Mouse (Mus musculus): ENCODE measurements around the gene Ccdc187. TPM values are rescaled to one million over a fixed set of nuclear protein-coding genes. Genes with fewer than 3 reads are reported as not detected.

Gene Ccdc187
- polyA plus RNA-seq, 1 experiment = not detected

GRCm38 (mm10) chr2:26237290-26237782, 57.0 kb downstream of the Ccdc187 start, which contains the start of gene Qsox2:
Gene Qsox2 (minus strand): TSS chr2:26237525.
- no peak for TF ChIP-seq POLR2A (IDR thresholded peaks at IDR 0.05; ENCODE audit: low read depth, low read length)
- TF ChIP-seq CTCF (IDR thresholded peaks at IDR 0.05; ENCODE audit: extremely low read depth, insufficient read depth, insufficient read length, insufficient replicate concordance) = no peak
- peak; percentile 68 to 81 for DNase-seq (ENCODE audit: low read depth in 1 of 2, low spot score in 2 of 2)
- H3K4me3 ChIP-seq (ENCODE audit: extremely low read depth, insufficient read depth, insufficient read length) = peak within 1 kb of the TSS; percentile 81
- no peaks in the 10 kb centered on the region for H3K36me3 ChIP-seq (ENCODE audit: control insufficient read depth, insufficient read depth, low read length)
- H3K27me3 ChIP-seq (ENCODE audit: control insufficient read depth, insufficient read depth, low read length) = no peaks in the 10 kb centered on the region
- WGBS = under 1% methylated on average over 36 of the region's 36 CpGs
- no peak within 1 kb of the TSS for H3K27ac ChIP-seq (ENCODE audit: insufficient read depth, low read length)
- peaks cover 3% of the 10 kb centered on the region; the same call in 1 of the 2 replicates for H3K4me1 ChIP-seq (ENCODE audit: control insufficient read depth, insufficient read depth, insufficient read length)

- Histone ChIP-seq H3K4me3 (ENCODE audit: extremely low read depth, insufficient read depth, insufficient read length) (peak overlapping the region; percentile 81), H3K27me3 (ENCODE audit: control insufficient read depth, insufficient read depth, low read length) (no peaks in the 10 kb centered on the region), H3K27ac (ENCODE audit: insufficient read depth, low read length) (no peak overlapping the region), H3K4me1 (ENCODE audit: control insufficient read depth, insufficient read depth, insufficient read length) (peaks cover 3% of the 10 kb centered on the region; the same call in 1 of the 2 replicates), H3K36me3 (ENCODE audit: control insufficient read depth, insufficient read depth, low read length) (no peaks in the 10 kb centered on the region)
- no peak for DNase-seq (ENCODE audit: low read depth in 1 of 2, low spot score in 2 of 2)
- under 1% methylated on average over 47 of the region's 51 CpGs for WGBS
- no peak for TF ChIP-seq CTCF (IDR thresholded peaks at IDR 0.05; ENCODE audit: extremely low read depth, insufficient read depth, insufficient read length, insufficient replicate concordance)
- no peak for TF ChIP-seq POLR2A (IDR thresholded peaks at IDR 0.05; ENCODE audit: low read depth, low read length)
Measured at GRCm38 (mm10) chr2:26236681-26237289, 57.6 kb downstream of the Ccdc187 start.

GRCm38 (mm10) chr2:26234771-26235170, 59.6 kb downstream of the Ccdc187 start:
- TF ChIP-seq CTCF (IDR thresholded peaks at IDR 0.05; ENCODE audit: extremely low read depth, insufficient read depth, insufficient read length, insufficient replicate concordance) (no peak), POLR2A (IDR thresholded peaks at IDR 0.05; ENCODE audit: low read depth, low read length) (no peak)
- H3K36me3 ChIP-seq (ENCODE audit: control insufficient read depth, insufficient read depth, low read length) = no peaks in the 10 kb centered on the region
- 66% methylated on average over 2 of the region's 2 CpGs for WGBS
- H3K4me1 ChIP-seq (ENCODE audit: control insufficient read depth, insufficient read depth, insufficient read length) = peaks cover 3% of the 10 kb centered on the region; the same call in 1 of the 2 replicates
- no peak overlapping the region for H3K27ac ChIP-seq (ENCODE audit: insufficient read depth, low read length)
- H3K27me3 ChIP-seq (ENCODE audit: control insufficient read depth, insufficient read depth, low read length) = no peaks in the 10 kb centered on the region
- no peak for DNase-seq (ENCODE audit: low read depth in 1 of 2, low spot score in 2 of 2)
- no peak overlapping the region for H3K4me3 ChIP-seq (ENCODE audit: extremely low read depth, insufficient read depth, insufficient read length)

GRCm38 (mm10) chr2:26234253-26234652, 60.1 kb downstream of the Ccdc187 start:
- DNase-seq (ENCODE audit: low read depth in 1 of 2, low spot score in 2 of 2) = no peak
- H3K4me3 ChIP-seq (ENCODE audit: extremely low read depth, insufficient read depth, insufficient read length) = no peak overlapping the region
- no peak overlapping the region for H3K27ac ChIP-seq (ENCODE audit: insufficient read depth, low read length)
- H3K36me3 ChIP-seq (ENCODE audit: control insufficient read depth, insufficient read depth, low read length) = no peaks in the 10 kb centered on the region
- H3K27me3 ChIP-seq (ENCODE audit: control insufficient read depth, insufficient read depth, low read length) = no peaks in the 10 kb centered on the region
- WGBS = 56% methylated on average over 5 of the region's 5 CpGs
- H3K4me1 ChIP-seq (ENCODE audit: control insufficient read depth, insufficient read depth, insufficient read length) = peaks cover 3% of the 10 kb centered on the region; the same call in 1 of the 2 replicates
- TF ChIP-seq POLR2A (IDR thresholded peaks at IDR 0.05; ENCODE audit: low read depth, low read length) (no peak), CTCF (IDR thresholded peaks at IDR 0.05; ENCODE audit: extremely low read depth, insufficient read depth, insufficient read length, insufficient replicate concordance) (no peak)

- Histone ChIP-seq H3K27me3 (ENCODE audit: control insufficient read depth, insufficient read depth, low read length) (no peaks in the 10 kb centered on the region), H3K27ac (ENCODE audit: insufficient read depth, low read length) (no peak overlapping the region), H3K4me3 (ENCODE audit: extremely low read depth, insufficient read depth, insufficient read length) (no peak overlapping the region), H3K4me1 (ENCODE audit: control insufficient read depth, insufficient read depth, insufficient read length) (no peaks in the 10 kb centered on the region), H3K36me3 (ENCODE audit: control insufficient read depth, insufficient read depth, low read length) (no peaks in the 10 kb centered on the region)
- no peak for TF ChIP-seq CTCF (IDR thresholded peaks at IDR 0.05; ENCODE audit: extremely low read depth, insufficient read depth, insufficient read length, insufficient replicate concordance)
- no peak for TF ChIP-seq POLR2A (IDR thresholded peaks at IDR 0.05; ENCODE audit: low read depth, low read length)
- no peak for DNase-seq (ENCODE audit: low read depth in 1 of 2, low spot score in 2 of 2)
- 83% methylated on average over 3 of the region's 3 CpGs for WGBS
Measured at GRCm38 (mm10) chr2:26231366-26231765, 63.0 kb downstream of the Ccdc187 start.

- no peak for DNase-seq (ENCODE audit: low read depth in 1 of 2, low spot score in 2 of 2)
- 48% methylated on average over 4 of the region's 4 CpGs for WGBS
- Histone ChIP-seq H3K4me3 (ENCODE audit: extremely low read depth, insufficient read depth, insufficient read length) (no peak overlapping the region), H3K36me3 (ENCODE audit: control insufficient read depth, insufficient read depth, low read length) (no peaks in the 10 kb centered on the region), H3K4me1 (ENCODE audit: control insufficient read depth, insufficient read depth, insufficient read length) (no peaks in the 10 kb centered on the region), H3K27me3 (ENCODE audit: control insufficient read depth, insufficient read depth, low read length) (no peaks in the 10 kb centered on the region), H3K27ac (ENCODE audit: insufficient read depth, low read length) (no peak overlapping the region)
- TF ChIP-seq CTCF (IDR thresholded peaks at IDR 0.05; ENCODE audit: extremely low read depth, insufficient read depth, insufficient read length, insufficient replicate concordance) = no peak
- no peak for TF ChIP-seq POLR2A (IDR thresholded peaks at IDR 0.05; ENCODE audit: low read depth, low read length)
Measured at GRCm38 (mm10) chr2:26230253-26230652, 64.1 kb downstream of the Ccdc187 start.

GRCm38 (mm10) chr2:26227788-26228187, 66.6 kb downstream of the Ccdc187 start:
- DNase-seq (ENCODE audit: low read depth in 1 of 2, low spot score in 2 of 2) = no peak

More at GRCm38 (mm10) chr2:26227788-26228187, 66.6 kb downstream of the Ccdc187 start:
- 100% methylated on average over 1 of the region's 1 CpGs for WGBS
- TF ChIP-seq CTCF (IDR thresholded peaks at IDR 0.05; ENCODE audit: extremely low read depth, insufficient read depth, insufficient read length, insufficient replicate concordance) (peak; percentile 45; the same call in 1 of the 2 replicates), POLR2A (IDR thresholded peaks at IDR 0.05; ENCODE audit: low read depth, low read length) (no peak)
- Histone ChIP-seq H3K36me3 (ENCODE audit: control insufficient read depth, insufficient read depth, low read length) (no peaks in the 10 kb centered on the region; the same call in 1 of the 2 replicates), H3K4me1 (ENCODE audit: control insufficient read depth, insufficient read depth, insufficient read length) (no peaks in the 10 kb centered on the region), H3K27me3 (ENCODE audit: control insufficient read depth, insufficient read depth, low read length) (no peaks in the 10 kb centered on the region), H3K4me3 (ENCODE audit: extremely low read depth, insufficient read depth, insufficient read length) (no peak overlapping the region), H3K27ac (ENCODE audit: insufficient read depth, low read length) (no peak overlapping the region)
